Mouse (Mus musculus): ENCODE data around the gene Stk32b.

Gene Stk32b

DNA sequence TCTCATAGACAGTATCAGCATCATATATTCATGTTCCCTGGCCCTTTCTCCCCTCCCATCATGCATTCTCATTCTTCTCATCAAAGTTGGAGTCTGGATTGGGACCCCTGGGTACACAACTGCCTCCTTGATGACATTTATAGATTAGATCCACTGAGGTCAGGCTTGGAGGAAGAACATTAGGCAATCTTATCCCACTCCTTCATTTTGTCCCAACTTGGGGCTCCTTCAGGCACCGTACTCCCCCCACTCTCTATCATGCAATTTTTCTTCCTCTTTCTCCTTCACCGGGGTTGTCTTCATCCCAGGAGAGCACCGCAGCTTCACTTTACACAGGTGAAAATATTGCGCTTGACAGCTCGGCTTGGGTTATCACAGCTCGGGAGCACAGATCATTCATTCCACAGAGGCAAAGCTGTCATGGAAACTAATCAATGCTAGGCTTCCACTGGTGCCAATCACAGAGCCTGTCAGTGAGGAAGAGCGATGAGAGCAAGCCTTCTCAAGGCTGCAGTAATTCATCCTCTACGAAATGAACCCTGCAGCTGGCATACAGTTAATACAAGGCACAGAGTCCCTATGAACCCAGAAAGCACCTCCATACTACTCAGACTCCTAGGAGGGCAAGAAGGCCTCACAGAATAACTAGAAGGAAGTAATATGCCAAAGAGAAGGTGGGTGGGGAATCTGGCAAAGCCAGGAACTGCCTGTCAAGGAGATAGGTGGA, 89.4 kb downstream of the Stk32b start:
- H3K36me3 ChIP-seq (ENCODE audit: control insufficient read depth, insufficient read depth, low read length, poor library complexity, severe bottlenecking): no peaks in the 10 kb centered on the region
- DNase-seq (ENCODE audit: low read depth, low spot score): no peak
- no peaks in the 10 kb centered on the region for H3K27me3 ChIP-seq (ENCODE audit: control insufficient read depth, insufficient read depth, low read length, poor library complexity, severe bottlenecking)

DNA sequence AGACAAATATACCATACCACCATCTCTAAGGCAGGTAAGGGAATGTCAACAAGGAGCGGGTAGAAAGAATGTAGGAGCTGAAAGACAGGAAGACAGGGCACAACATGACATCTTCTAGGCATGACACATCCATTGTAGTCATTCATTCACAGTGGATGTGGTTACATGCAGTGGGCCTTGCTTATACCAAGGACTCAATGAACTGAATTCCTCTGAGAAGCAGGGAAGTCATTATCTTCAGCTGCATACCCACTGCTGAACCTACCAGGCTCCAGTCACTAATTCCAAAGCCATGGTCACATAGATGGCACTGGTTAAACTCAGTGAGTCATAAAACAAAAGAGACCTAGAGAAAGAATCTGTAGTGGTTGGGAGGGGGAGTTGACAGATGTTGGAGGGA, 105.1 kb downstream of the Stk32b start:
- no peaks in the 10 kb centered on the region for H3K36me3 ChIP-seq (ENCODE audit: control insufficient read depth, insufficient read depth, low read length, poor library complexity, severe bottlenecking)
- no peak for DNase-seq (ENCODE audit: low read depth, low spot score)
- no peaks in the 10 kb centered on the region for H3K27me3 ChIP-seq (ENCODE audit: control insufficient read depth, insufficient read depth, low read length, poor library complexity, severe bottlenecking)

DNA sequence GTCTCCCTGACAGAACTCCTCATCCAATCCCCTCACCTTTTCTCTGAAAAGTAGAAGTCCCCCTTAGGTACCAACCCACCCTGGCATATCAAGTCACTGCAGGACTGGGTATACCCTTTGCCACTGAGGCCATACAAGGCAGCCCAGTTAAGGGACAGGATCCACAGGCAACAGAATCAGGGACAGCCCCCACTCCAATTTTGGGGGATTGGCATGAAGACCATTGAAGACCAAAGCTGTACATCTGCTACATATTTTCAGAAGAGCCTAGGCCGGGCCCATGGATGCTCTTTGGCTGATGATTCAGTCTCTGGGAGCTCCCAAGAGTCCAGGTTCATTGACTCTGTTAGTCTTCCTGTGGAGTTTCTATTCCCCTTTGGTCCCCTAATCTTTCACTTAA, 117.4 kb downstream of the Stk32b start:
- DNase-seq (ENCODE audit: low read depth, low spot score): no peak
- H3K36me3 ChIP-seq (ENCODE audit: control insufficient read depth, insufficient read depth, low read length, poor library complexity, severe bottlenecking): no peaks in the 10 kb centered on the region
- no peaks in the 10 kb centered on the region for H3K27me3 ChIP-seq (ENCODE audit: control insufficient read depth, insufficient read depth, low read length, poor library complexity, severe bottlenecking)

DNA sequence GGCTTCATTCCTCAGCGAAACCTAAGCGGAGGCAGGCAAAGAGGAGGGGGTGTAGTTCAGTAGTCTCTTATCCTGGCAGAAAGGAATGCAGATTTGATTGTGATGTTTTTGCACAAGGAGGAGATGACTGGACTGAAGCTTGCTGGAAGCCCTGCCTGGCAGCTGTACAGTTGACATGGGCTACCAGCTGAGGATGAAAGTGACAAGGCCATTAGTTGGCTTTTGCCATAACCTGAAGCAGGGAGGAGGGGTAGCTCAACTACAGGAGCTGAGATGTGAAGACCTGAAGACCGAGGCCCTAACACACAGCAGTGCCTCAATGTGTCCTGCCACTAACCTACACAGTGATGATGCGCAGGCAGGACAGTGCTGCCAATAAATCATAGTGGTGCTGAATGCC, 118.7 kb downstream of the Stk32b start:
- no peak for DNase-seq (ENCODE audit: low read depth, low spot score)
- H3K27me3 ChIP-seq (ENCODE audit: control insufficient read depth, insufficient read depth, low read length, poor library complexity, severe bottlenecking): no peaks in the 10 kb centered on the region
- H3K36me3 ChIP-seq (ENCODE audit: control insufficient read depth, insufficient read depth, low read length, poor library complexity, severe bottlenecking): no peaks in the 10 kb centered on the region

DNA sequence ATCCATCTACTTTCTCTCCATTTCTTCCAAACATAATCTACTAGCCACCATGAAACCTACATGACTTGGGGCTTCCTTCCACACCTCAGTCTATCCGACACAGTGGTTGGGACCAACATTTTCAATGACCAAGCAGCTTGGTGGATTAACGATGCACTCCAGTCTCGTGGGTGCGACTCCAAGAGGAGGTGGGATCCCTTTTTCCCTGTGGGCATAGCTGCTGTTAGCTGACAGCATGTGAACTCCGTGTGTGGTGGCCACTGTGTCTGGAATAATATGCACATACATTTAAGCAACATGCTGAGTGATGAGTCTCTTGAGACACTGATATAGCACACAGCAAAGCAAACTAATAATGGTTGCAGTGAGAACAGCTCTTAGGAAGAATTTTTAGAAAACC, 124.6 kb downstream of the Stk32b start:
- H3K36me3 ChIP-seq (ENCODE audit: control insufficient read depth, insufficient read depth, low read length, poor library complexity, severe bottlenecking): no peaks in the 10 kb centered on the region
- DNase-seq (ENCODE audit: low read depth, low spot score): no peak
- H3K27me3 ChIP-seq (ENCODE audit: control insufficient read depth, insufficient read depth, low read length, poor library complexity, severe bottlenecking): no peaks in the 10 kb centered on the region

DNA sequence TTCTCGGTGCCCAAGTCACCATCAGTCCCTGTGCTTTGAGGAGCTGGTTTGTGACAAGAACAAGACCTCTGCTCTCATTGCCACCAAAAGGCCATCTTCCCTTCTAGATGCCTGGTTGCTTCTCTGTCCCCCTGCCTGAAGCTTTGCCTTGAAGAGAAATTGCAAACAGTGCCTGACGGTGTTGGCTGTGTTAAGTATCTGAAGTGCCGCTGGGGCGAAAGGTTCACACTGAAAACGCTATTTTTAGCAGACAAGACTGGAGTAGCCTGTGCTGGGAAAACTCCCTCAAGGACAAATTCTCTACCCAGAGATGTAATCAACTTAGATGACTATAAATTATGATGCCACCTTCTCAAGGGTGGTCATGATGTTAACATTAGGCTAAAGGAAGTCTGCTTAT, 129.1 kb downstream of the Stk32b start:
- no peaks in the 10 kb centered on the region for H3K27me3 ChIP-seq (ENCODE audit: control insufficient read depth, insufficient read depth, low read length, poor library complexity, severe bottlenecking)
- no peak for DNase-seq (ENCODE audit: low read depth, low spot score)
- H3K36me3 ChIP-seq (ENCODE audit: control insufficient read depth, insufficient read depth, low read length, poor library complexity, severe bottlenecking): no peaks in the 10 kb centered on the region

DNA sequence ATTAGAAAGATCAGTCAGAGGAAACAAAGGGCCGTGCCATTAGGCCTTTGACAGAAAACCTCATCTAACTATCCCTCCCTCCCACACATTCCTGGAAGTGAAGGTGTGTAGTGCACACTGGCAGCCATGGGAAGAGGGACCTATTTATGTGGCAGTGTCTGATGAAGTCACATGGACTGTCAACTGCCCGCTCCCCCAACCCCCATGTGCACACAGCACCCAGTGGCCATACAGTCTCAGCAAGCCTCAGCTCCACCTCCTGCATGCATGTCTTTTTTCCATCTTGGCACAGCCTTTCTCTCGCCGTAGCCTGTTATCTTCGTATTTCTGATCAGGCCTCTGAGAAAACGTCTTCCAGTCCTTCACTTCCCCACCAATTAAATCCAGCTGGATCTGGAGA, 130.9 kb downstream of the Stk32b start:
- H3K36me3 ChIP-seq (ENCODE audit: control insufficient read depth, insufficient read depth, low read length, poor library complexity, severe bottlenecking): no peaks in the 10 kb centered on the region
- H3K27me3 ChIP-seq (ENCODE audit: control insufficient read depth, insufficient read depth, low read length, poor library complexity, severe bottlenecking): no peaks in the 10 kb centered on the region
- no peak for DNase-seq (ENCODE audit: low read depth, low spot score)

DNA sequence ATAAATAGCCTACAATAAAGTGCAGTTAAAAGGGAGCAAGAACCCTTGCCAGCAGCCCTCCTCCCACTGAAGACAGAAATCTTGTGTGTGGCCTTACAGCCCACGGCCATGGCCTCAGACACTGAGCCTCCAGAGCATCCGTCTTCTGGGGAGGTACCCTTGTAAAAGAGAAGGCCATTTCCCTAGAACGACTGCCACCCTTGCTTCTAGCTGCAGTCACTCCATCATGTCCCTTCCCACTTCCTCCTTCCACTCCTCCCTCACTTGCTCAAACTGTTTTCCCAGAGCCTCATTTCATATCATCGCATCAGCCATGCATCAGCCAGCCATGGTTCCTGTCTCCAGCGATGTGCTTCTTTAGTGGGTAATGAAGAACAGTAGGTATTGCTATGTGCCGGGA, 141.5 kb downstream of the Stk32b start:
- no peaks in the 10 kb centered on the region for H3K27me3 ChIP-seq (ENCODE audit: control insufficient read depth, insufficient read depth, low read length, poor library complexity, severe bottlenecking)
- DNase-seq (ENCODE audit: low read depth, low spot score): no peak
- H3K36me3 ChIP-seq (ENCODE audit: control insufficient read depth, insufficient read depth, low read length, poor library complexity, severe bottlenecking): no peaks in the 10 kb centered on the region

DNA sequence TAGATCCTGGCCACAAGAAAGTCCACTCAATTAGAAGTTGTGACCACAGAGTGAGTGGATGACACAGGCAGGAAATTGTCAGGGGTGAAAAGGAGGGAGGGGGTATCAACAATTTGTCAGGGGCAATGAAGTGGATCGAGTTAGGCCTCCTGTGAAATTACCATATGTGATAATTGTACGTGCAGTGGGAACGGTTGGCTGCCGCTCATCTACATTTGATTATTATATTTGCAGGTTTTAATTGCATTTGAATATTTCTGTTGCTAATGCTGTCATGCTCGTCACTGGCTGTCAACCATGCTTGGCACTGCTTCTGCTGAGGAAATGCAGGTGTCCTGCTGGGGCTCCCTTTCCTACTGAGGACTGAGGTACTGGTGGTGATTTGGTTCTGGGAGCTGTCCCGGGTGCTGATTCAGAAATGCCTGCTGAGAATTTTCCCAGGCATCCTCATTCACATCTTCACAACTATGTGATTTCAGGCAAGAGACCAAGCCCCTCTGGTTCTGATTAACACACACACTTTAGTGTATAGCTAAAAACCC, 159.6 kb downstream of the Stk32b start:
- no peaks in the 10 kb centered on the region for H3K36me3 ChIP-seq (ENCODE audit: control insufficient read depth, insufficient read depth, low read length, poor library complexity, severe bottlenecking)
- DNase-seq (ENCODE audit: low read depth, low spot score): no peak
- H3K27me3 ChIP-seq (ENCODE audit: control insufficient read depth, insufficient read depth, low read length, poor library complexity, severe bottlenecking): no peaks in the 10 kb centered on the region

DNA sequence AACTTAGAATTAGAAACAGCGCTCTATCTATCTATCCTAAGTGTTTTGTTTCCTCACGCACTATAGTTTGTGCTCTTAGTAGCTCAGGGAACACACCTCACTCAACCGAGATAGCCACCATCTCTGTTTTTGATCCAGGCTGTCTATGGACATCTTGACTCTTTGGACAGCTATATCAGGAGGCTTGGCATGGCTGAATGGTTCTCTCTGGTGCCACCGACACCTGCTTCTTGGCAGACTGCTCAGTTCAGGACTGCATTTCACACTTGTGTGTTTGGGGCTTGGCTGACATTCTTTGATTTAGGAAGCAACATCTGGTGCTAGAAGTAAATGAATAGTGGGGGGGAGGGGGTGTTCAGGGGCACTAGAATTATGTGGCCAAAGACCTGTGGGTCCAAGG, 162.7 kb downstream of the Stk32b start:
- Histone ChIP-seq H3K27me3 (ENCODE audit: control insufficient read depth, insufficient read depth, low read length, poor library complexity, severe bottlenecking) (no peaks in the 10 kb centered on the region), H3K36me3 (ENCODE audit: control insufficient read depth, insufficient read depth, low read length, poor library complexity, severe bottlenecking) (no peaks in the 10 kb centered on the region)
- no peak for DNase-seq (ENCODE audit: low read depth, low spot score)

DNA sequence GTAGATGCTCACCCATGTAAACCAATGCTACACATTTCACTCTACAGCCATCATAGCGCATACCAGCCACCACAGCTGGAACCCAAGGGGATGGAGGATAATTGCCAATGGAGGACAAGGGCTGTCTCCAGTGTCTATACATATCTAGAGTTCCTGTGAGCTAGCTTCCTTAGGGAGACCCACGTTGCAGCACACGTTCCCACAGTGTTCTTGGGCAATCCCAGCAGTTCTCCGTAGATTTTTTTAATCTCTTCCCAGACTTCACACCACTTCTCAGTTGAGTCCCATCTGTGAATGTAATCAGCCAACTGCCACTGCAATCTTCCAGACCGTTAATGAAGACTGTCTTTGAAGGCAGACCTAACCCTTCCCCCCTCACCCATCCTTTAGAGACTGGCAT, 165.3 kb downstream of the Stk32b start:
- no peaks in the 10 kb centered on the region for H3K27me3 ChIP-seq (ENCODE audit: control insufficient read depth, insufficient read depth, low read length, poor library complexity, severe bottlenecking)
- H3K36me3 ChIP-seq (ENCODE audit: control insufficient read depth, insufficient read depth, low read length, poor library complexity, severe bottlenecking): no peaks in the 10 kb centered on the region
- DNase-seq (ENCODE audit: low read depth, low spot score): no peak

DNA sequence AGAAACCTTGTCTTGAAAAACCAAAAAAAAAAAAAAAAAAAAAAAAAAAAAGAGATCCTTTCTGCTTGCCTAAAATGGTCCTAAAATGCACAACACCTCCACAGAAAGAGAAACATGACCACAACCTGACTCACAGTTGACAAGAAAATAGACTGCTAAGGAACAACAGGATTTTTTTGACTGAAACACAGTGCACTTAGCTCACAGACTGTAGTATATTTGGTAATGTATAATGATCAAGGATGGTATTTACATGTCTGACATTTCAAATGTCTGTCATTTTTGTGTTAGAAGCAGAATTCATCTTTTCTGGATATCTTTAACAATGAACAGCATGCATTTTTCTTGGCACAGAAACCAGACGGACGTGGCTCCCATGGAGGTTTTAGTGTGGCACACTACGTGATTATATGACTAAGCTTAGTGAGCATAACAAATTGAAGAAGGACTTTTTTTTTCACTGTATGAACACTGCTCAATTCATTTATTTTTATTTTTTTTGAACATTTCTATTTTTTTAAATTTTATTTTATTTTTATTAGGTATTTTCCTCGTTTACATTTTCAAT, 181.2 kb downstream of the Stk32b start:
- DNase-seq (ENCODE audit: low read depth, low spot score): no peak
- H3K36me3 ChIP-seq (ENCODE audit: control insufficient read depth, insufficient read depth, low read length, poor library complexity, severe bottlenecking): no peaks in the 10 kb centered on the region
- H3K27me3 ChIP-seq (ENCODE audit: control insufficient read depth, insufficient read depth, low read length, poor library complexity, severe bottlenecking): no peaks in the 10 kb centered on the region

DNA sequence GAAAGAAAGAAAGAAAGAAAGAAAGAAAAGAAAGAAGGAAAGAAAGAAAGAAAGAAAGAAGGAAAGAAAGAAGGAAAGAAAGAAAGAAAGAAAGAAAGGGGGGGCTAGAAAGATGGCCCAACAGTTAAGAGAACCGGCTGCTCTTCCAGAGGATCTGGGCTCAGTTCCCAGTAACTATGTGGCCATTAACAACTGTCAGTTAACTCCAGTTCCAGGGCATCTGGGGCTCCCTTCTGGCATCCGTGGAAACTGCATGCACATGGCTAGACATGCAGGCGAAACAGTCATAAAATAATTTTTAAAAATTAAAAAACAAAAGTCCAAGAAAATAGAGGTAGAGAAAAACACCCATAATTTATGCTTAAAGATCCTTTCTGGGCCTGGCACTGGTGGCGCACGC, 181.7 kb downstream of the Stk32b start:
- Histone ChIP-seq H3K36me3 (ENCODE audit: control insufficient read depth, insufficient read depth, low read length, poor library complexity, severe bottlenecking) (no peaks in the 10 kb centered on the region), H3K27me3 (ENCODE audit: control insufficient read depth, insufficient read depth, low read length, poor library complexity, severe bottlenecking) (no peaks in the 10 kb centered on the region)
- DNase-seq (ENCODE audit: low read depth, low spot score): no peak

DNA sequence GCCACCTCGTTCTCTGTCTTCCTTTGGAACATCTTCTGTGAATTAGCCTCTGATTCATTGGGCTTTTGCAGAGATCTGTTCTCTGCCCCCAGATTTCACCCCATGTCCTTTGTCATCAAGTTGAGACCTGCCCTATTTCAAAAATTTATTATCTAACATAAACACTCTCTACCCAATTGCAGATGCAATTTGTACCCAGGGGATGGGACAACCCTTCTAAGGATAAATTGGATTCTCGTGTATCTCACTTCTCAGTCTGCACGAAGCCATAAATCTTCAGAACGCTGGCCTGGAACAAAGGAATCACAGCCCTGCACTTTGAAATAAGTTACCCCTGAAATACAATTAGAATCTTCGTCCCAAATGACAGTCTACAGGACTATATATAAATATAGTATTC, 191.6 kb downstream of the Stk32b start:
- DNase-seq (ENCODE audit: low read depth, low spot score): no peak
- no peaks in the 10 kb centered on the region for H3K27me3 ChIP-seq (ENCODE audit: control insufficient read depth, insufficient read depth, low read length, poor library complexity, severe bottlenecking)
- no peaks in the 10 kb centered on the region for H3K36me3 ChIP-seq (ENCODE audit: control insufficient read depth, insufficient read depth, low read length, poor library complexity, severe bottlenecking)

DNA sequence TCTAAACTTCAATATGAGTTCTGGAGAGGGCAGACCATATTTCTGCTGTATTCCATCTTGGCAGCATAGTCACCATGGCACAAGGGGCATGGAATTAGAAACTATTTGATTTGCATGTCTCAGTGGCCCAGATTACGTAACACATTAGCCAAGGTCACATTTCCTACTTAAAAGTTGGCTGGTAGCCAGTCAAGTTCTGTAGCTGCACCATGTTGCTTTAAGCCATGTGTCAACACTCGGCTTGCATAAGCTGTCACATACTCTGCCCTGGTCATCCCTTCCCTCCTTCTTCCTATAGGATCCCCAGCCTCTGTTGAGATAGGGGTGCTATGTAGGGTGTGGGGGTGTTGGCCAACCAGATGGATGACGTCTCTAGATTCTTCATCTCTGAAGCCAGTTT, 196.5 kb downstream of the Stk32b start:
- DNase-seq (ENCODE audit: low read depth, low spot score): no peak
- no peaks in the 10 kb centered on the region for H3K27me3 ChIP-seq (ENCODE audit: control insufficient read depth, insufficient read depth, low read length, poor library complexity, severe bottlenecking)

DNA sequence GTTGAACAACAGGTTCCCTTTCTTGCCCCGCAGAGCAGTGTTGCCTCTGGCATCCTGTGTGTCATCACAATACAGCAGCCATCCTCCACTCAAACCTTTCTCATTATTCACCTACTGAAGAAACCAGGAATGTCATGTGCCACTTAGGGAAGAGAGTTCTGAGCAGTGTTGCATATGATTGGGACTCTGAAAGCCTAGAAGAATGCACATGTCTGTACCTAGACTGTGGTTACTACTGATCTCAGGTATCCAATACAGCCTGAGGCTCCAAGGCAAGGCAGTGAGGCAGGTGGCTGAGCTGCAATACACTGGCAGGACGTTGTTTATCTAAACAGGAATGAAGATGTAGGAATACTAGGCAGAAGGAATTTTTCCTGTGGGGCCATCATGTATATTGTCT, 204.5 kb downstream of the Stk32b start:
- Histone ChIP-seq H3K36me3 (ENCODE audit: control insufficient read depth, insufficient read depth, low read length, poor library complexity, severe bottlenecking) (no peaks in the 10 kb centered on the region), H3K27me3 (ENCODE audit: control insufficient read depth, insufficient read depth, low read length, poor library complexity, severe bottlenecking) (no peaks in the 10 kb centered on the region)
- DNase-seq (ENCODE audit: low read depth, low spot score): no peak

More for the DNA sequence above, 196.5 kb downstream of the Stk32b start:
- H3K36me3 ChIP-seq (ENCODE audit: control insufficient read depth, insufficient read depth, low read length, poor library complexity, severe bottlenecking): no peaks in the 10 kb centered on the region
